Mouse (Mus musculus) E14TG2a.4 (cell line): ENCODE data around the gene Il4ra.

Source experiments
- CTCF ChIP-seq: conservative IDR thresholded peaks from 2 replicates; pipeline ENCODE4 v1.5.1; 2014; ENCODE audit warnings: low read length
- NANOG ChIP-seq: IDR thresholded peaks from 2 replicates; pipeline ENCODE4 v1.6.1; 2014; ENCODE audit warnings: borderline replicate concordance, low read length, mixed read lengths
- POU5F1 ChIP-seq: IDR thresholded peaks from 2 replicates; pipeline ENCODE4 v1.6.1; 2014; ENCODE audit warnings: low read length, borderline replicate concordance

GRCm38 (mm10) chr7:125608183-125608688 is 56.3 kb downstream of the Il4ra start:
- no peak for TF ChIP-seq CTCF
- TF ChIP-seq POU5F1 = no peak
- no peak for TF ChIP-seq NANOG
